Mouse (Mus musculus): ENCODE data around the gene Creld1. TPM values are rescaled to one million over a fixed set of nuclear protein-coding genes. Genes with fewer than 3 reads are reported as not detected.

The Creld1 gene
- polyA plus RNA-seq, 1 experiment from 2014 or later: 17.1 TPM

GRCm38 (mm10) chr6:113494258-113494788, 11.2 kb downstream of the Creld1 start:
- Histone ChIP-seq H3K36me3 (peaks cover 5% of the 10 kb centered on the region; the same call in 1 of the 2 replicates), H3K9ac (peak overlapping the region; percentile 62), H3K4me2 (replicated peaks) (peak overlapping the region; percentile 68), H3K4me3 (peak overlapping the region; percentile 48), H3K27me3 (peaks cover 47% of the 10 kb centered on the region), H3K9me3 (no peaks in the 10 kb centered on the region), H3K27ac (no peak overlapping the region), H3K4me1 (peaks cover 12% of the 10 kb centered on the region)
- WGBS: 1% methylated on average over 53 of the region's 54 CpGs
- ATAC-seq (ENCODE audit: low FRiP score, low read depth): peak; percentile 80

GRCm38 (mm10) chr6:113495071-113495675, 12.1 kb downstream of the Creld1 start:
- peak overlapping the region; percentile 62 for H3K9ac ChIP-seq
- WGBS: 38% methylated on average over 28 of the region's 28 CpGs
- peaks cover 12% of the 10 kb centered on the region for H3K4me1 ChIP-seq
- no peak for ATAC-seq (ENCODE audit: low FRiP score, low read depth)
- no peak overlapping the region for H3K27ac ChIP-seq
- H3K36me3 ChIP-seq: no peaks in the 10 kb centered on the region
- H3K27me3 ChIP-seq: peaks cover 55% of the 10 kb centered on the region
- H3K4me2 ChIP-seq (replicated peaks): peak overlapping the region; percentile 68
- H3K9me3 ChIP-seq: no peaks in the 10 kb centered on the region
- H3K4me3 ChIP-seq: peak overlapping the region; percentile 48

- WGBS: 67% methylated on average over 6 of the region's 6 CpGs
- Histone ChIP-seq H3K27me3 (peaks cover 78% of the 10 kb centered on the region), H3K4me3 (no peak overlapping the region), H3K4me1 (peaks cover 17% of the 10 kb centered on the region), H3K36me3 (no peaks in the 10 kb centered on the region), H3K4me2 (replicated peaks) (no peak overlapping the region), H3K9ac (no peak overlapping the region), H3K9me3 (no peaks in the 10 kb centered on the region), H3K27ac (no peak overlapping the region)
- ATAC-seq (ENCODE audit: low FRiP score, low read depth): no peak
Measured at GRCm38 (mm10) chr6:113499346-113499745, 16.2 kb downstream of the Creld1 start.

DNA sequence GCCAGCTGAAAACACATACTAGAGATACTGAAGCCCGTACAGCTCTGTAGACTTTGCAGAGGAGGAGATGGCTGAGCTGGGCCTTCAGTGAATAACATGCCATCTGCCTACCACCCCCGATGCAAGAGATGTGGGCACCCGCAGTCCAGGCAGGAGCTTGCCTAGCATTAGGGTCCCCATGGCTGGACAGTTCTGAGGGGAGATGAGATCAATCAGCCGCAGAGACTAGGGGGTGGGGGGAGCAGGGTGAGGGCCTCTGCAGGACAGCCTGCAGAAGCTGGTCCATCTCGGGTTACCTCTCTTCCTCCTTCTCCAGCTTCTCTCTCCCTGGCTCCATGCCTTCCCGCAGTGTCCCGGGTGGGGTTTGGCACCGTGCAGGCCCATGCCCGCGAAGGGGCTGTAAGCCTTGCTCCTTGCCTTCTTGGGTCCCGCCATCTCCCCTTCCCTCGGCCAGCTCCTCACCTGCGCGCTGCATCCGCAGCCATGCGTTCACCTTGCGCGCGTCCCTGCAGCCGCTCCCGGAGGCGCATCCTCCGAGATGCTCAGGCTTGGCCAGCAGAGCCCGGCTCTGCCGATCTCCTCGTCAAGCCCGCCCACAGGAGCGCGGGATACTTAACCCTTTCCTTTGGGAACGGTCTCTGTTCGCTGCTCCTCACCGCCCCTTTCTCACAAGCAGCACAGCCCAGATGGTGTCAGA, 18.4 kb downstream of the Creld1 start, which contains the start of gene Prrt3:
Gene Prrt3, minus strand, starts transcription at position 544 of the 697 bp plus-strand sequence.
- H3K27ac ChIP-seq: no peak within 1 kb of the TSS
- H3K9ac ChIP-seq: peak within 1 kb of the TSS; percentile 67
- no peaks in the 10 kb centered on the region for H3K9me3 ChIP-seq
- peaks cover 7% of the 10 kb centered on the region; the same call in 1 of the 2 replicates for H3K4me1 ChIP-seq
- peak within 1 kb of the TSS; percentile 71 for H3K4me2 ChIP-seq (replicated peaks)
- no peaks in the 10 kb centered on the region for H3K36me3 ChIP-seq
- peaks cover 56% of the 10 kb centered on the region for H3K27me3 ChIP-seq
- no peak for ATAC-seq (ENCODE audit: low FRiP score, low read depth)
- WGBS: 3% methylated on average over 32 of the region's 32 CpGs
- peak within 1 kb of the TSS; percentile 46 for H3K4me3 ChIP-seq

DNA sequence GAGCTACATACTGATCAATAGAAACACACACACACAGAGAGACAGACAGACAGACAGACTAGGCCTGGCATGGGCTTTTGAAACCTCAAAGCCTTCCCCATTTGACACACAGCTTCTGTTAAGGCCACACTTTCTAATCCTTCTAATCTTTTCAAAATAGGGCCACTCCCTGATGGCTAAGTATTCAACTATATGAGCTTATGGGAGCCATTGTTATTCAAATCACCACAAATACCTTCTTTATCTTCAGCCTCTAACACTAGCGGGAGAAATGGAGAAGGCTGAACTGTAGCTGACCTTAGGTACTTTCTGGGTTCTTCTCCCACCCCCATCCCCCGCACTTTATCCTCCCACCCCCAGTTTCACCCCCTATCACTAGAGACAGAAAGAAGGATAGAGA, 19.7 kb downstream of the Creld1 start:
- WGBS: 82% methylated on average over 2 of the region's 2 CpGs
- Histone ChIP-seq H3K4me1 (peaks cover 7% of the 10 kb centered on the region; the same call in 1 of the 2 replicates), H3K27ac (no peak overlapping the region), H3K4me3 (no peak overlapping the region), H3K27me3 (peaks cover 44% of the 10 kb centered on the region), H3K36me3 (no peaks in the 10 kb centered on the region), H3K9ac (no peak overlapping the region), H3K4me2 (replicated peaks) (no peak overlapping the region), H3K9me3 (no peaks in the 10 kb centered on the region)
- no peak for ATAC-seq (ENCODE audit: low FRiP score, low read depth)

DNA sequence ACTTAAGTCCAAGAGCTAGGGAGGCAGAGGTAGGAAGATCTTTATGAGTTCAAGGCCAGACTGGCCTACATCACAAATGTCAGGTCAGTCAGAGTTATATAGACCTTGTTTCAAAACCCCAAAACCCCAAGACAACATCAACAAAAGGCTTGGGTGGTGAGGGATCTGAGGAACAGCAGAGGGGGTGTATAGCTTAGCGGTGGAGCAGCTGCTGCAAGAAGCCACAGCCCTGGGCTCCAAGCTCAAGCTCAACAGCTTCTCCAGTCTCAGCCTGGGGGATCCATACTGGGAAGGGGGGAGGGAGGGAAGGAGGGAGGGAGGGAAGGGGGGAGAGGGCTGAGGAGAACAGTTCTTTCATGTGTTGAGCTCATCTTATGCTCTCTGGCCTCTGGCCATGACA, 22.6 kb downstream of the Creld1 start:
- WGBS: 67% methylated on average over 1 of the region's 1 CpGs
- H3K9me3 ChIP-seq: no peaks in the 10 kb centered on the region
- H3K4me3 ChIP-seq: no peak overlapping the region
- H3K27me3 ChIP-seq: peaks cover 24% of the 10 kb centered on the region
- no peaks in the 10 kb centered on the region for H3K36me3 ChIP-seq
- H3K4me2 ChIP-seq (replicated peaks): no peak overlapping the region
- no peak for ATAC-seq (ENCODE audit: low FRiP score, low read depth)
- H3K9ac ChIP-seq: no peak overlapping the region
- no peak overlapping the region for H3K27ac ChIP-seq
- peaks cover 7% of the 10 kb centered on the region; the same call in 1 of the 2 replicates for H3K4me1 ChIP-seq

GRCm38 (mm10) chr6:113507130-113507529, 24.0 kb downstream of the Creld1 start:
- Histone ChIP-seq H3K9ac (no peak overlapping the region), H3K27me3 (peaks cover 10% of the 10 kb centered on the region), H3K36me3 (no peaks in the 10 kb centered on the region), H3K4me1 (no peaks in the 10 kb centered on the region), H3K4me2 (replicated peaks) (no peak overlapping the region), H3K4me3 (no peak overlapping the region), H3K9me3 (no peaks in the 10 kb centered on the region), H3K27ac (no peak overlapping the region)
- ATAC-seq (ENCODE audit: low FRiP score, low read depth): 0 out of 2 replicates have a peak, but pooled peaks have one; percentile 25

- 0 out of 2 replicates have a peak overlapping the region, but pooled peaks have one; percentile 52 for H3K27ac ChIP-seq
Measured at GRCm38 (mm10) chr6:113508272-113508946, 25.3 kb downstream of the Creld1 start.

DNA sequence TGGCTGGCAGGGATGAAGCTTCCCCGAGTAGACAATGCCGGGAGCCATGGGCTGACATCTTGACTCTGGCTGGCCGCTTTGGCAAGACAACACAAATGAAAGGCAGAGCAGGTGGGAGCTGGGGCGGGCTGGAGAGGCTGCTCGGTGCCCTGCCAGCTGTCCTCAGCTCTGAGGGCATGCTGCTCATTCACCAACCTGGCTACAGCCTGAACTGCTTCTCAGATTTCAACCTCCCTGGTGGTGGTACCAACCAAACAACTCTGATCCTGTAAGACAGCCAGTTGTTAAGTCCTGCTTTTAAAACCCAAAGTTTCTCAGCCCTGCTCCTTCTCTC, 25.8 kb downstream of the Creld1 start:
- H3K27ac ChIP-seq: 0 out of 2 replicates have a peak overlapping the region, but pooled peaks have one; percentile 52
- H3K9ac ChIP-seq: no peak overlapping the region
- 36% methylated on average over 5 of the region's 5 CpGs for WGBS
- H3K4me3 ChIP-seq: no peak overlapping the region
- H3K36me3 ChIP-seq: peaks cover 11% of the 10 kb centered on the region
- ATAC-seq (ENCODE audit: low FRiP score, low read depth): peak; percentile 55; the same call in 1 of the 2 replicates
- H3K9me3 ChIP-seq: no peaks in the 10 kb centered on the region
- H3K4me2 ChIP-seq (replicated peaks): no peak overlapping the region
- H3K27me3 ChIP-seq: no peaks in the 10 kb centered on the region
- H3K4me1 ChIP-seq: no peaks in the 10 kb centered on the region

More at GRCm38 (mm10) chr6:113508272-113508946, 25.3 kb downstream of the Creld1 start:
- H3K27me3 ChIP-seq: no peaks in the 10 kb centered on the region
- ATAC-seq (ENCODE audit: low FRiP score, low read depth): peak; percentile 71
- H3K36me3 ChIP-seq: peaks cover 6% of the 10 kb centered on the region; the same call in 1 of the 2 replicates
- H3K4me1 ChIP-seq: no peaks in the 10 kb centered on the region
- H3K9ac ChIP-seq: no peak overlapping the region
- H3K9me3 ChIP-seq: no peaks in the 10 kb centered on the region
- 65% methylated on average over 7 of the region's 7 CpGs for WGBS
- no peak overlapping the region for H3K4me2 ChIP-seq (replicated peaks)
- H3K4me3 ChIP-seq: no peak overlapping the region

DNA sequence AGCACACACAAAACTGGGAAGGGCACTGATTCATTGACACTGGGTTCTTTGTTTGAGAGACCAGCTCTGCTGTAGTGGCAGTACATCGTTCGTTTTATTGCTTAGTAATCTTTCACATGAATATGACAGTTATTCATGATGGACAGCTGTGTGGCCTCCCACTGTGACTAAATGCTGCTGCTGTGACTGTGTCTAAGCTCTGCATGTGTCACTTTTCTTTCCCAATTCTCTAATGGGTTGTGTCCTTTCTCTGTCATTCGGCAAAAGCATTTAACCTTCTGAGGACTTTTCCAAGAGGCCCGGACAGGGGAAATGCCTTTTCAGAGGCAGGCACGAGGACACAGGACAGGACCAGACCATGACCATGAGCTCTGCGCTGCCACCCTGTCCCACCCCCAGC, 30.8 kb downstream of the Creld1 start:
- ATAC-seq (ENCODE audit: low FRiP score, low read depth): no peak
- Histone ChIP-seq H3K4me3 (no peak overlapping the region), H3K9ac (no peak overlapping the region), H3K4me2 (replicated peaks) (no peak overlapping the region), H3K27me3 (no peaks in the 10 kb centered on the region), H3K36me3 (peaks cover 61% of the 10 kb centered on the region), H3K4me1 (no peaks in the 10 kb centered on the region), H3K9me3 (no peaks in the 10 kb centered on the region; the same call in 1 of the 2 replicates), H3K27ac (no peak overlapping the region)
- WGBS: 89% methylated on average over 6 of the region's 6 CpGs

DNA sequence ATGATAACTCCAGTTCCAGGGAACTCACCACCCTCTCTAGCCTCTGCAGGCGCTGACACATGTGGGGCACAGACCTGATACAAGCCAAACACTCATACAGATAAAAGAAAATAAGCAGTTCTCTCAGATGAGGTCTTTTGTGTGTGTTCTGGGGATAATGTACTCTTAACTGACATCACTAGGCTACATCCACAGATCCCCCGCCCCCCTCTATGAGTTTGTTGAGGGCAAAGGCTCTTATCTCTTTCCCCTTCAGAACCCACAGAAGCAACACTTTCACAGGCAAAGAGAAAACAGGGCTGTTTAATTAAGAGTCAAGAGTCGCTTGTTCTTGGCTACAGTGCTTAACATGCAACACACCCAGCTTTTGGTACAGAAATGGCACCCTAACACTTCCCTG, 31.5 kb downstream of the Creld1 start:
- Histone ChIP-seq H3K9me3 (no peaks in the 10 kb centered on the region; the same call in 1 of the 2 replicates), H3K9ac (no peak overlapping the region), H3K4me1 (no peaks in the 10 kb centered on the region), H3K4me3 (no peak overlapping the region), H3K36me3 (peaks cover 68% of the 10 kb centered on the region), H3K27me3 (no peaks in the 10 kb centered on the region), H3K4me2 (replicated peaks) (no peak overlapping the region), H3K27ac (no peak overlapping the region)
- ATAC-seq (ENCODE audit: low FRiP score, low read depth): no peak
- 93% methylated on average over 3 of the region's 3 CpGs for WGBS

Data from limb, embryonic 13.5 days (tissue).